Mouse (Mus musculus): ENCODE measurements around the gene Slc16a1.

Slc16a1 gene

DNA sequence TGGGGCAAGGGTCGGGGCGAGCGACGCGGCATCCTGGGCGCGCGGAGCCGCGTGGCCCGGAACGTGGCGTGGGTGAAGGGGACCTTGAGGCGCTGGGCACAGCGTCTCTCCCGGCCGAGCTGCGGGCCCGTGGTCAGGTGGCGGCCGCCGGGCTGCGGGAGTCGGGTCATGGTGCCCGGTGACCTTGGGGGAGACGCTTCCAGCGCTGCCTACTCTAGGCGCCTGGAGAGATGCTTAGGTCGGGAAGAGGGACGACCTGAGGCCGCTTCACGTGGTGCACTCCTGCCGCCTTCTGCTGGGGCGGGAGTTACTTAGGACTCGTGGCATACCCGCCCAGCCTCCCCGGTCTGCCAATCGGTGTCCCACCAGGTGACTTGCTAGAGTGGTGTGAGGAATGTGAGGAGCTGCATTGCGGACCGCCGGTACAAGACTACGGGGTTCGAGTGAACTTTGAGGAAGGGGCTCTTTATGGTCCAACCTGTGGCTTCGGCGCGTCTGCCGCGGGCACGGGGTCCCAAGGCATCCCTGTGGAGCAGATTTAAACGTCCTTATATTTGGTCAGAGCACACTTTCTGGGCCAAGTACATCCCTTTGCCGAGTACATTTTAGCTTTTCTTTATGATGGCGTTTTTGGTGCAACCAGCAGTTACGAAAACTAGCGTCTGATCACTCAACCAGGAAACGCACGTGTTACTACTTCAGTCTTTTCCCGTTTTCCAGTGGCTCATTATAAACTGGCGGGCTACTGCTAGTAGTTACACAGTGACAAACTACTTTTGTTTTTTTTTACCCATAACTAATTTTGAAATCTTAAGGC lies 672 bp downstream of the Slc16a1 start:
- peak; percentile 73 for DNase-seq (ENCODE audit: extremely low spot score)

DNA sequence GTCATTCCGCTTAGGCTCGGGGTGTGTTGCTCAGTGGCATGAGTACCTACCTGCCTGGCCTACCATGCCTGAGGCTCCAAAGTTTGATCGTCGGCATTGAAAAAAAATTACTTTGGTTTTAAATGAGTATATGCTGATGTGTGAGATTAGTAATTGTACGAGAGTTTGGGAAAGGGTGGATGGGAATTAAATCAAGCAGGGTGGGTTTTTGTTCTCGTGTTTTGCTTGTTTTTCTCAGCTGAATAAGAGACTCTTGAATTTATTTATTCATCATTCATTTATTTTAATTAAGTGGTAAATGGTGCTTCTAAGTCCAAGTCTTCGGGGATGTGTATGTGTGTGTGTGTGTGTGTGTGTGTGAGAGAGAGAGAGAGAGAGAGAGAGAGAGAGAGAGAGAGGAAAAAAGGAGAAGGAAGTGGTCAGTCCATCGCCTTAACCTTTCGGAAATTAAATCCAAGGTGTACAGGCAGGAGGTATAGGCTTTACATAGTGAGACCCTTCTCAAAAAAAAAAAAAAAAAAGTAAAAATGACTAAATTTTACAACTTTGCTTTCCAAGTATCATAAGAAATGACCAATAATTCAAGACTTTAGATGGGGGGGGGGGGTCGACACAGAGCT lies 1.4 kb downstream of the Slc16a1 start:
- DNase-seq (ENCODE audit: extremely low spot score) = no peak

DNA sequence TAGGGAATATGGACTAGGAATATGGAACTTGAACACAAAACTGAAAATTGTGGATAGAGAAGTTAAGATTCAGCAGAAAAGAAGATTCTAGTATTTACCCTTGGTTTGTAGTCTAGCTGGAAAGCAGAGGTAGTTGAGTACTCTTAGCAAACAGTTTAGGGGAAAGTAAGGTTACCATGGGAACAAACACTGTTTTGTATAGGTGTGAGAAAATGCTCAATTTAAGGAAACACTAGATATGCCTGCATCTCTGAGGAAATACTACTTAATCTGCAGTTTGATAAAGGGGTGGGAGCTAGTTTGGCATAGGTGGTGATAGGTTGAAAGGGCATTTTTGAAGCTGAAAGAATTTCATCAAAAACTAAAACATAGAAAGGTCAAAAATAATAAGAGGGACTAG lies 2.4 kb downstream of the Slc16a1 start:
- no peak for DNase-seq (ENCODE audit: extremely low spot score)

DNA sequence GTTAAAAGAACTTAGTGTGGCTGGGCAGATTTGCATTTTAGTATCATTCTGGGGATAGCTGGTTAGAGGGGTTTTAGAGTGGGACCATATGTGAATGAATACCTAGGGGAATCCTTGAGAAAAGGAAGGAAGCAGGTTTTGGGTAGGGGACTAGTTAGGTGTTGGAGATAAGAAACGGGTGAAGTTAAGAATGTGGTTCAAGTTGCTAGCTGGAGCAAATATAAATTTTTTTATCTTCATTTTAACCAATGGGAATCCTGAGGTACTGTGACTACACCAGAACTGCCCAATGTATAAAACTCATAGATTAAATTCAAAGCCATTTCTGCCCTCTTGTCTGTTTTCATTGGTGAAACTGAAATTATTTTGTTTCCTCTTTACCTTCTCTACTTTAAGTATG lies 2.8 kb downstream of the Slc16a1 start:
- DNase-seq (ENCODE audit: extremely low spot score) = no peak

DNA sequence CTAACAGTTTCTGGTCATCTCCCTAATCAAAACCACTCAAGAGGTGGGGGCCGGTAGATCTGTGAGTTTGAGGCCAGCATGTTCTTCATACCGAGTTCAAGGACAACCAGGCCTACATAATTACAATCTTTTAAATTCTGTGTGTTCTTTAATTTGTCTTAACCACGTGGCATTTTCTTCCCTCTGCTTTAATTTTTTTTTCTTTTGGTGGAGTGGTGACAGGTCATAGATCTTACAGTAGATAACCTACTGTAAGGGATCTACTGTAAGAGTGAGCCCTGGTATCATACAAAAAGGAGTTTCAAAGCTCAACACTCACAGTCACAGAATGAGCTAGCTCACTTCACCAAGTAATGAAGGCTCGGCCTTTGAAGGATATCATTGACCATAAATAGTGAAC lies 4.6 kb downstream of the Slc16a1 start:
- DNase-seq (ENCODE audit: extremely low spot score) = no peak

DNA sequence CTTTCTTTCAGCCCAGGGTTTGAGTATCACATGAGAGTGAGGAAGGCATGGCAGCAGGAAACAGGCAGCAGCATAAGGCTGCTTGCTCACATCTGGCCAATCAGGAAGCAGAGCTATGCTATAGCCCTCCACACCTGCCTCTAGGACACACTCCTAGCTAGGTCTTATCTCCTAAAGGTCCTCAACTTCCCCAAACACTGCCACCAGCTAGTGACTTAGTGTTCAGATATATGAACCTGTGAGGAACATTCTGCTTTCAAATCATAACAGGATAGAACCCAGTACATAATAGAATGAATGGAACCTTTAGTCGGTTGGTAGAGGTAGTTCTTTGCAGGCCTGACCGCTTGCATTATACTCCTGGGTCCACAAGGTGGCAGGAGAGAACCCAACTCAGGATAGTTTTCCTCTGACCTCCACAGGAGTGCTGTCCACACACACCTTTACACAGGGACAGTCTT lies 5.4 kb downstream of the Slc16a1 start:
- peak; percentile 58 for DNase-seq (ENCODE audit: extremely low spot score)

DNA sequence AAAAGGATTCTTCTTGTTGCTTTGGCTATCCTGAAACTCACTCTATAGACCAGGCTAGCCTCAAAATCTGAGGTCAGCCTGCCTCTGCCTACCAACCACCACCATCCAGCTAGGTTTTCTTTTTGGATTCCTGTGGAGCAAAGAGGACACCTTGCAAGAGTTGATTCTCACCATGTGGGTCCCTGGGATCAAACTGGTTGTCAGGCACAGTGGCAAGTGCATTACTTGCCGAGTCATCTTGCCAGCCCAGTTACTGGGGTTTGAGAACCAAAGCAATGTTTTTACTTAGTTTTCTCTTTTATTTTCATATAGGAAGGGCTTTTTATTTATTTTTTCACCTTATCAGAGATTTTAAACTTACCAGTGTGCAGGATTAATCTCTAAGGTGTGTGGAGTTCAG lies 5.9 kb downstream of the Slc16a1 start:
- no peak for DNase-seq (ENCODE audit: extremely low spot score)

DNA sequence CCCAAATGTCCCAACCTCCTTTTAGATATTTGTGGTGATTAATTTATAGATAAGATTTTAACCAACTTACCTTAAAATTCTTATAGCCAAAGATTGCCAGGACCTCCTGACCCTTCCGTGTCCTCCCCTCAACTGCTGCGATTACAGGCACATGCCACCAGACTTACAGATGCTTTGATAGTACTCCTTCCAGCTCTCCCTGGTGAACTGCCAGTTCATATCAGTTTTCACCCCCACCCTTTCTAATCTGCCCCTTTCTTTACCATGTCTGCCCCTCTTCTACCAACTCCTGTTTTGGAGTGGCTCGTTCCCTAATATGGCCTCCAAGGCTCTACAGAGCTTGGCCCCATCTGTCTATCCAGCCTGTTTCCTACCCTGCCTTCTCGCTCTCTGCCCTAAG lies 15.8 kb downstream of the Slc16a1 start:
- DNase-seq (ENCODE audit: extremely low spot score) = no peak

DNA sequence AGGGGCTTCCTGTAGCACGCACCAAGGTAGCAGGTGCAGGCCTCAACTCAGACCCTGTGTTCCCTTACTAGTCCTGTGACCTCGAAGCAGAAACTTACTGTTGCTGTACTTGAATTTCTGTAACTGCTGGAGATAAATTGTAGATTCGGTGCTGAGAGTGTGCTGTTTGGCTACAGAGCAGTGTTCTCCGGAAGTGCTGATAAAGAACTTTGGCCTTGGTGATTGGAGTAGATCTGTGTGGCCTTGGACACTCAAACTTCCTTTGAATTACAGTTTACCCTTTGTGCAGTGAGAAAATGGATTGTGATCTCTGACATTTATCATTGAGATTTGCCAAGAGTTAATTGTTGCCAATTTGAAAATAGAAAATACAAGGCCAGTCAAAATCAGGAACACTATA lies 16.5 kb downstream of the Slc16a1 start:
- no peak for DNase-seq (ENCODE audit: extremely low spot score)

DNA sequence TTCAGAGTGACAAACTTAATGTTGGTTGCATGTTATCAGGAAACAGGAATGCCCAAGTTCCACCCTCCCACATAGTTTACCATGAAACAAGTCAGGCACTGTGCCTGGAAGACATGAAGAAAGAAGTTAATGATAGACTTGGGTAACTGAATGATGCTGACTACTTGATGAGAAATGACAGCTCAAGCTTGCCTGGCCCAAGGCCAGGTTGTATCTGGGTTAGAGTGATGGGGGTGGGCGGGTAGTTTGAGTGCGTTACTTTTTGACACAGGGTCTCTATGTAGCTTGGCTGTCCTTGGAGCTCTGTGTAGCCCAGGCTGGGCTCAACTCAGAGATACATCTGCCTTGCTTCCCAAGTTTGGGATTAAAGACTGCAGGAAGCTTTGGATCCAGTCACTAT lies 20.2 kb downstream of the Slc16a1 start:
- no peak for DNase-seq (ENCODE audit: extremely low spot score)

DNA sequence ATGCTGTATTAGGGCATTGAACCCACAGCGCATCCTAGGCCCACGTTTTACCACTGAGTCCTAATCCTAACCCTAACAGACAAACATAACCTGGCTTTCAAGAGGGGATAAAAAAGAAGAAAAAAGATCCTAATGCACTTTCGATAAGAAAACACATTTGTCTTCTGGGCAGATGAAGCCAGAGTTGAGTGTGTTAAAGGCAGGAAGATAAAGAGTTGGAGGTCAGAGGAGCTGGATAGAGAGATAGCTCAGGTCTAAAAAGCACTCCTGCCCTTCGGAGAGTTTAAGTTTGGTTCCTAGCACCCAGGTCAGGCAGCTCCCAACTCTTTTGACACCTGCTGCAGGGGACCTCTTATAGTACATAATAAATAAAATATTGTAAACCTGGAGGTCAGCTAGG lies 21.3 kb downstream of the Slc16a1 start:
- DNase-seq (ENCODE audit: extremely low spot score) = no peak

DNA sequence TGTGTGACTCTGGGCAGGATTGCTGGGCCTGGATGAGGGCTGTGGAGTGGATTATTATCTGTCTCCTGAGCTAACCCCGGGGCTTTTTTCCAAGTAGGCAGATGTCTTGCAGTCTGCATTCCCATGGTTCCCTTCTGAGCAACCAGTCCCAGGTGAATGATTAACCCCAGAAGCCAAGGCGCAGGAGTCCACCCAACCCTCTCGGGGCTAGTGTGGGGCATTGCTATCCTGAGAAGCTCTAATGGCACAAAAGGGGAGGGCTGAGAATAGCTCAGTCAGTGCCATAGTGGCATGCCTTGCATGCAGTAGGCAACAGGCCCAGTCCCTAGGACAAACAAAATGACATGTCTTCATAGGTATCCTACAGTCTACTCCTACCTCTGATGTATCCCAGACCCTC lies 22.1 kb downstream of the Slc16a1 start:
- no peak for DNase-seq (ENCODE audit: extremely low spot score)

DNA sequence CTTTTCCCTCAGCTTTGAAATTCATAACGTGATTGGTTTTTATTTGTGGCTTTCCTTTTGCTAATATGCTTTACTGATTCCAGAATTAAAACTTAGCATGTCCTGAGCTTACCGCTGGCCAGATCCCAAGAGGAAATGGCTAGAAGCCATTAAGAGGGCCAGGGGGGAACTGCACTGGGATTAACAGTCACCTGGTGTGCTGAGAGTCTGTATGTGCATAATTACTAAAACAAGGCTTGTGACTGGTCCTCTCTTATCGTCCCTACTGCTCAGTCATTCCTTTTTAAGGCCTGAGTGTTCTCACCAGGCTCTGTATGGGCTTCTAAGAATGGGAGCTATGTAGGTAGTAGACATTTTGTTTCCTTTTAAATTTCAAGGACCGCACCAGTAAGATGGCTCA lies 23.5 kb downstream of the Slc16a1 start:
- DNase-seq (ENCODE audit: extremely low spot score) = no peak

DNA sequence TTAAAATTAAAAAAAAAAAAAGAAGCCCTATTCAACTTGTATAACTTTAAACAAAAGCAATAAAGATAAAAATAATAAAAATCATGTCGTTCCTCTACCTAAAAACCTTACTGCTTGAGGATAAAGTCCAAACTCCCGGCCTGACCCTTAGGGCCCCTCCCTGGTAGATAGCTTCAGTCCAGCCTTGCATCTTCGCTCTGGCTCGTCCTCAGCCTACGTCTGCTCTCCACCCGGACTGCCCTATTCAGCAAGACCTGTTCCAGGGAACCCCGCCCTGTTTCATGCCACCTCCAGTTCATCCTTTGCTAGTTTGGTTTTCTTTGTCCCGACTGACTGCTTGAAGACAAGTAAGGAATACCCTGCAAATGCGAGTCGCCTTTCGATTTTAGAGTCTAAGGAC lies 24.5 kb downstream of the Slc16a1 start:
- no peak for DNase-seq (ENCODE audit: extremely low spot score)

DNA sequence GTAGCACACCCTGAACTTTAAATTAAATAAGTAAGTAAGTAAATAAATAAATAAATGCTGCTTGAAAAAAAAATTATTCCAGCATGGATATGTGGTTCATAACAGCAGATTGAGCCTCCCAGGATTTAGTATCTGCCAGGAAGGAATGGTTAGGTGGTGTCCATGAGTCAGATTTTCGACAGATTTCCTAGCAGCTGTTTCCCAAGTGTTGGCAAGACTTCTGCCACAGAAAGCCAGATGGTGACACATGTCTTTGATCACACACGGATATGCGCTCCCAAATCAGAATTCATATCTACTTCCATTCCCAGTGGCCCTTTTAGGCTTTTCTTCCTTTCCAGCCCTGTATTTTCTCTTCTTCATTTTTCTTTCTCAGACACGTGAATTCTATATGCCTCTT lies 28.5 kb downstream of the Slc16a1 start:
- DNase-seq (ENCODE audit: extremely low spot score) = no peak

DNA sequence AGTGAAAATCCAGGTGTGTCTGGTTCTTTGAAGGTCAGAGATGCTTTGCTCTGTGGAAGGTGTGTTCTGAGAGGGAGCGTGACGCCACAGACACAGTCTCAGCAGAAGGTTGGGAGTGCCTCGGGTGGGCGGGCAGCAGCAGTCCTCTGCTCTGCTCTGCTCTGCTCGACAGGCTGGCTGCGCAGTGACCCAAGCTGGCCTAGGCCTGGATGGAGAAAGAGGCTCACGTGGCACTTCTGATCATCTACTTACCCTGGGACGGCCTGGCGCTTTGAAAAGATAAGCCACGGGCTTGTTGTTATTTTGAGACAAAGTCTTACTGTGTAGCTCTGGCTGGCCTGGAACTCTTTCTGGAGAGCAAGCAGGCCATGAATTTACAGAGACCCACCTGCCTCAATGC lies 29.0 kb downstream of the Slc16a1 start:
- DNase-seq (ENCODE audit: extremely low spot score) = no peak

DNA sequence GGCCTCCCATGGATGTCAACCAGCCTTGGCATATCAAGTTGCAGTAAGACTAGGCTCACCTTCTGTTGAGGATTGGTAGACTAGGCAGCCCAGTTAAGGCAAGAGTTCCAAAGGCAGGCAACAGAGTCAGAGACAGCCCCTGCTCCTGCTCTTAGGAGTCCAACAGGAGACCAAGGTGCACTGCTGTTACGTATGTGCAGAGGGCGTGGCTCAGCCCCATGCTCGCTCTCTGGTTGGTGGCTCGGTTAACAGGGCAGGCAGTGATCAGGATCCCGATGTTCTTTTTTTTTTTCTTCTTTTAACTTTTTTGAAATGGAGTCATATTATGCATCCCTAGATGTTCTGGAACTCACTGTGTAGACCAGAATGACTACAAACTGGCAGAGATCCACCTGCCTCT lies 30.5 kb downstream of the Slc16a1 start:
- no peak for DNase-seq (ENCODE audit: extremely low spot score)

DNA sequence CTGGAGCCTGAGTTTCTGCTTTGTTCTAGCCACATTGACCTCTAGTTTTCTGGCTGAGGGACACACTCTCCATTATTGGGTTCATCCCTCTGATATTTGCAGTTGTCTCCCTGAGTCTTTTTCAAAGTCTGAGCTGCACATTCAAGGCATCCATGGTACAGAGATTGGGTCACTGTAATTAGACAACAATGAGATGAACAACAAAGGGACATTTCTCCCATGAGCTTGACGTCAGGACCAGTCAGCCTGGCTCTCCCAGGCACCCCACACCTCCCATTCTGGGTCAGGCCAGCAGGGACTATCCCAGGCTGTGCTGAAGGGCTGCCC lies 31.4 kb downstream of the Slc16a1 start:
- DNase-seq (ENCODE audit: extremely low spot score) = no peak

DNA sequence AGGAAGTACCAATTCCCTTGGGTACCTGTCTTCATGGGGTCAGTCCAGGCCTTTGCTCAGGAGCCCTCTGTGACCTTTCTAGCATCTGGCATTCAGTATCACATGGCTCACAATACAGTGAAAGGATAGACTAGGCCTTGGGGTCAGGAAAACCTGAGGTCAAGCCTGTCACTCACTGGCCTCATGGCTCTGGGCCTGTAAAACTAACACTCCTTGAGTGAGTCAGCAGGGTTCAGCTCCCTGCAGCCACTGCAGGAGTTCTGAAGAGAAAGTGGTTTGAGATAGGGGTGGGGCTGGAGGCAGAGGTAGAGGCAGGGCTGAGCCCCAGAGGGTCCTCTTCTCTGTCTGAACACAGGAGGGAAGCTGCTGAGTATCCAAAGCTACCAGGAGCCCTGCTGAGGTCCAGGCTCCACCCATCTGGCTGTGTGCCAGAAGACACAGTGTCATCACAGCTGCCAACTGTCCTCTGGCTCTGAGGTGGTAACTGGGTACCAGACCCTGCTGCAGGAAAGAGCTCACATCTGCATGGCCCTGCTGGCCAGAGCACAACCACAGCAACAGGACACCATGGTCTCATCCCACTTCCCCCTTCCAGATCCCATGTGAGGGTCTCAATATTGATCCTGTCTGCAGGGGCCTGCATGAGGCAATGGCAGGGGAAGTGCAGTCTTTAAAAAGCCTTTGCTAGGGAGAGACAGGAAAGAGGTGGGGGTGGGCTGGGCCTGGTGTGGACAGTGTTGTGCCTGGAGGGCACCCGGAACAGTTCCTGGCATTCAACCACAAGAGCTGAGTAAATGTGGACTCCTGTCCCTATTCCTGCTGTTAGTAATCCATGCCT lies 31.9 kb downstream of the Slc16a1 start:
- DNase-seq (ENCODE audit: extremely low spot score) = peak; percentile 24

DNA sequence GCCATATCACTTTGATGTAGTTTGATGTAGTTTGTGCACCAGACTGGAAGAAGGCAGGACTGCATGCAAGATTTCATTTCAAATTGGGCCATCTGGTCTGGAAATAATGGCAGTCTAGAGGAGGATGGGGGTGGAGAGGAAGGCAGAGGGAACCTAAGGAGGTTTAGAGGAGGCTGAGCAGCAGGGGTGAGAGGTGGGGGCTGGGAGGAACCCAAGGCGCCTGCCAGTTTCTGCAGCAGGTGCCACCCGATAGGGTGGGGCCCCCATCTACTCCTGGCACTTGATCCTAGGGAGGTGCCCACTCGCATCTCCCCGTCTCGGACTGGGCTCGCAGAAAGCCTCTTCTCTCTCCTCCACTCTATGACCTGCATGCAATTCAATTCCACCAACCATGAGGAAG lies 33.1 kb downstream of the Slc16a1 start:
- DNase-seq (ENCODE audit: extremely low spot score) = no peak

DNA sequence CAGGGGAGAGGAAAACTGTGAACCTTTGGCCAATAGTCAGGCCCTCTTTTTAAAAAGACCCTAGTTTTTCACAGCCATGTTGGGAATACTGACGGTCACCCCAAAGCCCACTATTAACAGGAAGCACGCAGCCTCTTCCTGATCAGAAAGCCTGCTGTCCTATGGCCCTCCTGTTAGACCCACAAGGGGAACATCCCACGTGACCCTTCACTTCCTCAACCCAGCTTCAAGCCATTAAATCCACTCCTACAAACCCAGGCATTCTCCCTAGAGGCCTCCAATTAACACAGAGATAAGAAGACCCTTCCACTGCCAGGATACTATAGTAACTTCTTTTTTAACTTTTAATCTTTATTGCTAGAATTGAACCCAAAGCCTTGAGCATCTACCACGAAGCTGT lies 33.6 kb downstream of the Slc16a1 start:
- no peak for DNase-seq (ENCODE audit: extremely low spot score)

DNA sequence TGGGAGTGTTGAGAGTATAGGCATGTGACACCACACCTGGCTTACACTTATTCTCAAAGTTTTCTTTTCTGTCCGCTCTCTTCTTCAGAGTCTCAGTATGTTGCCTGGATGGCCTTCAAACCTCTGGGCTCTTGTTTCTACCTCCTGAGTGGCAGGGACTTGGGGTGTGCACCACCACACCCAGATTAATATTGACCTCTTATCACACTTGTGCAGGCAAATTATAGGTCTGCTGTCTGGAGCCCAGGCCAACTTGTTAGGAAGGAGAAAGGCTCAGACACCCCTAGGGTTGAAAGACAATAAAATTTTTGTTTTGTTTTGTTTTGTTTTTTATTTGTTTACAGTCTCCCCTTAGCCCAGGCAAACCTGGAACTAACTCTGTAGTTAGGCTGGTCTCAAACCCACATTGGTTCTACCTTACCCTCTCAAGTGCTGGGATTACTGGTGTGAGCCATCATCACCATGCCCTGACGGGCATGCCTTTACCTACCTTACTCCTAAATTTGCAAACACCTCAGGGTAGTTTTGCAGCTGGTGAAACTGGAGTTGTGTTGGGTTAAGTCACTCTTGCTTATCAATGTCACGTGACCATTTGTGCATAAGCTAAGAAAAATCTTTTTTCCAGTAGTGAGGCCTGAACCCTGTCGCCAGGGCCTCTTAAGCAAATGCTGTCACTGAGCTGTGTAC lies 35.3 kb downstream of the Slc16a1 start:
- DNase-seq (ENCODE audit: extremely low spot score) = no peak
